Mouse (Mus musculus): Measurements from ENCODE around the gene Fdxacb1. TPM values are rescaled to one million over a fixed set of nuclear protein-coding genes. Genes with fewer than 3 reads are reported as not detected.

Gene Fdxacb1
- polyA plus RNA-seq, 1 experiment from 2014 or later = 11.7 TPM

DNA sequence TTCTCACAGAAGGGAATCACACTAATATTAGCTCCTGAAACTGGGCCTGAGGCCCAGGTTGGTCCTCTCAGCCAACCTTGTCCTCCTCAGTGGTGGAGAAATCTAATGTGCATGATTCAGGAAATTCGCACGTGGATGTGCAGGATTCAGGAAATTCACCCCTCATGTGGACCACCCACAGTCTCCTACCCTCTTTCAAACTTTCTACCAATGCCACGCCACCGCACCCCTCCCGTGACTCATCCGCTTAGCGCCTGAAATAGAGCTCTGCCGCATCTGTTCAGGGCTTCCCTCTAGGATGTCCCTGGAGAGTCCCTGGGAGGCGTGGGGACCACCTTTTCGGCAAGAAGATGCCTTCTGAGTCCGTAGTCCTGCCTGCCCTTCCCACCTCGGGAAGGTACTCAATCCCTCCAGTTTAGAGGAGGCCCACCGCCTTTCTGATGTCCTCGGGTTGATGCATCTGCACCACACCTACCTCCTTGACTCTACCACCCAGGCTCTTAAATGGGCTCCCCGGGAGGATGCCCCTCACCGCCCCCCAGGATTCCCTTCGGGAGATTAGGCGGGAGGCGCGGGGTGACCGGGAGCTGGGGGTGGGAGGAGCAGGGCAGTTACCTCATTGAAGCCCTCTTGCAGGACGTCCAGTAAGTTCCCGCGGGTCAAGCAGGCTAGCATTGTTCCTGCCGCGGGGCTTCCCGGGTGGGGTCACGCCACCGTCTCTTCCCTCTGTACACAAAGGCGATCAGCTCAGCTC, 40.7 kb upstream of the Fdxacb1 start:
- ATAC-seq (ENCODE audit: insufficient read depth, low FRiP score) = no peak

DNA sequence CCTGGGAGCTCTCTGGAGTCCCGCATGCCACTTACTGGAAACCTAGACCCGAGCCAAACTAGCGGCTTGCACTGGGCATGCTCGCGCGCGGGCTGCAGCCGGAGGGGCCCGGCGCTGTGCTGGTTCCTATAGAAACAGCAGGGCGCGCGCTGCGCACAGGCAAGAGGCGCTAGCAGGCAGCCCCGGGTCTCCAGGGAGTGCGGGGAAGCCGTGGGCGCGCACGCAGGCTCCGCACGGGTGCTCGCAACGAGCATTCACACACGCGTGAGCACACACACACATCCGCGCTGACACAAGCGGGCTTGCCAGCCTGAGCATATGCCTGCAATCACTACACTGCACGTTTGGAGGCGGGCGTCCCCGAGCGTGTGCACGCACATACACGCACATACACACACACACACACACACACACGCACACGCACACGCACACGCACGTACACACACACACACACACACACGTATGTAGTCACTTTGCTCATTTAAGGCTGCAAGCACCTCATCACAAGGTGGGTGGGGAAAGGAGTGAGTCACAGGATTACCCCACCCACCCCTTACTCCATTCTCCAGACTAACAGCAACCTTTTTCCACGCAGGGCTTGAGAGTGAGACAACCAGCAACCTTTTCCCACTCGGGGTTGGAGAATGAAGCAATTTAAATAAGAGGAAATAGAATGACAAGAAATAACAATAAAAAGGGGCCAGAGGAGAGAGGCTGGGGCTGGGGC, 39.9 kb upstream of the Fdxacb1 start:
- Histone ChIP-seq H3K9me3 (replicated peaks; ENCODE audit: control insufficient read depth, low read length) (no peaks in the 10 kb centered on the region), H3K27ac (ENCODE audit: low read length) (no peak overlapping the region), H3K27me3 (ENCODE audit: control insufficient read depth, insufficient read depth, low read length) (no peaks in the 10 kb centered on the region), H3K36me3 (ENCODE audit: control insufficient read depth, insufficient read depth, low read length) (no peaks in the 10 kb centered on the region), H3K4me1 (ENCODE audit: control insufficient read depth, insufficient read depth, low read length) (peaks cover 15% of the 10 kb centered on the region), H3K9ac (ENCODE audit: low read length) (peak overlapping the region; percentile 77), H3K4me3 (replicated peaks; ENCODE audit: low read length) (peak overlapping the region; percentile 67), H3K4me2 (ENCODE audit: low read depth, low read length) (peak overlapping the region; percentile 91)
- ATAC-seq (ENCODE audit: insufficient read depth, low FRiP score) = peak; percentile 93
- WGBS = under 1% methylated on average over 45 of the region's 45 CpGs

More for the DNA sequence above, 40.7 kb upstream of the Fdxacb1 start:
- Histone ChIP-seq H3K9me3 (replicated peaks; ENCODE audit: control insufficient read depth, low read length) (no peaks in the 10 kb centered on the region), H3K4me2 (ENCODE audit: low read depth, low read length) (peak overlapping the region; percentile 91), H3K27me3 (ENCODE audit: control insufficient read depth, insufficient read depth, low read length) (no peaks in the 10 kb centered on the region), H3K9ac (ENCODE audit: low read length) (peak overlapping the region; percentile 77), H3K4me3 (replicated peaks; ENCODE audit: low read length) (peak overlapping the region; percentile 67), H3K27ac (ENCODE audit: low read length) (no peak overlapping the region), H3K4me1 (ENCODE audit: control insufficient read depth, insufficient read depth, low read length) (peaks cover 22% of the 10 kb centered on the region), H3K36me3 (ENCODE audit: control insufficient read depth, insufficient read depth, low read length) (no peaks in the 10 kb centered on the region)
- WGBS = 6% methylated on average over 30 of the region's 30 CpGs

DNA sequence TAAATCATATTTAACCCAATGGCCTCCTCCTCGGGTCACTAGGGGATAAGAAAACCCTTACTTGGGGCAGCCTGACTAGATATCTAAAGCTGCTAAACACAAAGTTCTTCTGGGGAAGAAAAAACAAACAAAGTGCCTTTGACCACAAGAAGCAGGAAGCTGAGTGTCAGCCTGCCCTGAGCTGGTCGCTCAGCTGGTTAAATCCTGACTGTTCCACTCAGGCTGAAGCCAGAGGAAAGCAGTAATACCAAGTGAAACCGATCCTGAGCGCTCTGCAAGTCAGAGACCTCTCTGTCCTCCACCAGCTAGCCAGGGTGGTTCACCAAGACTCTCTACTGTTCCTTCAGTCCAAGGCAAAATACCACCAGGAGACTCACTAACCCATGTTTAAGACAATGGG, 38.4 kb upstream of the Fdxacb1 start:
- Histone ChIP-seq H3K9me3 (replicated peaks; ENCODE audit: control insufficient read depth, low read length) (no peaks in the 10 kb centered on the region), H3K27me3 (ENCODE audit: control insufficient read depth, insufficient read depth, low read length) (no peaks in the 10 kb centered on the region), H3K4me1 (ENCODE audit: control insufficient read depth, insufficient read depth, low read length) (peaks cover 10% of the 10 kb centered on the region; the same call in 1 of the 2 replicates), H3K27ac (ENCODE audit: low read length) (no peak overlapping the region), H3K9ac (ENCODE audit: low read length) (no peak overlapping the region), H3K4me3 (replicated peaks; ENCODE audit: low read length) (no peak overlapping the region), H3K36me3 (ENCODE audit: control insufficient read depth, insufficient read depth, low read length) (no peaks in the 10 kb centered on the region), H3K4me2 (ENCODE audit: low read depth, low read length) (no peak overlapping the region)
- WGBS = 39% methylated on average over 4 of the region's 4 CpGs
- no peak for ATAC-seq (ENCODE audit: insufficient read depth, low FRiP score)

DNA sequence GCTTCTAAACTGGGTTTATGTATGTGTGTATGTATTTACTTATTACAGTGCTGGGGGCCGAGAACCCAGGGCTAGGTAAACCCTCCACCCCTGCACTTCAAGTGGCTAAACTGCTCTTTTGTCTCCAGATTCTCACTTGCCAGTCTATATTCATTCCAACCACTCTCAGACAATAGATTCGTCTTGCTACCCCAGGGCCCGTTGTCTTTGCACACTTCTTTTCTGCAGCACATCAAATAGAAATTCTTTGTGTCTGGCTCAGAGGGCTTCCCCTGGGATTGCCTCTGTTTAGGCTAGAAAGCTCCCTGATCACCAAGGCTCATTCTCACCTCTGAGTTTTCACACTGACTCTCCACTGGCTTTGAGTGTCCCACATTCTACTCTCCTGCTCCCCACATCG, 35.5 kb upstream of the Fdxacb1 start:
- H3K4me1 ChIP-seq (ENCODE audit: control insufficient read depth, insufficient read depth, low read length) = peaks cover under 1% of the 10 kb centered on the region; the same call in 1 of the 2 replicates

DNA sequence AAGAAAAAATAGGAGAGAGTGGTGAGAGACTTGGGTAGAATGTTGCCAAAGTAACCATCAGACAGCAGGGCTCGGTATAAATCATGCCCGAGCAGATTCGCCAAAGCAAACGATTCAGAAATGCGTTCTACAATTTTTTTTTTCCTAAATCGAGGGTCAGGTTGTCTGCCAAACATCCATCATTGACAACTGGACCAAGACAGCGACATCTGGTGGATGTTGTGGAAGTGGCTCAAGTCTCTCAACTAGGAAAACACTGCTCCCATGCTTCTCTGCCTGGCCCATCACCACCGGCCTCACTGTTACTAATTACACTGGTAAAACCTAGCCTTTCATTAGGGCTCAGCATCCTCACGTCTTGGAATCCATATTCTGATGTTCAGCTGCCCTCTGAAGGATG, 33.0 kb upstream of the Fdxacb1 start:
- H3K27ac ChIP-seq (ENCODE audit: low read length) = no peak overlapping the region
- no peak overlapping the region for H3K4me2 ChIP-seq (ENCODE audit: low read depth, low read length)
- no peak overlapping the region for H3K9ac ChIP-seq (ENCODE audit: low read length)
- H3K36me3 ChIP-seq (ENCODE audit: control insufficient read depth, insufficient read depth, low read length) = no peaks in the 10 kb centered on the region
- no peaks in the 10 kb centered on the region for H3K27me3 ChIP-seq (ENCODE audit: control insufficient read depth, insufficient read depth, low read length)
- no peak for ATAC-seq (ENCODE audit: insufficient read depth, low FRiP score)
- no peak overlapping the region for H3K4me3 ChIP-seq (replicated peaks; ENCODE audit: low read length)
- H3K4me1 ChIP-seq (ENCODE audit: control insufficient read depth, insufficient read depth, low read length) = peaks cover 6% of the 10 kb centered on the region
- 2% methylated on average over 9 of the region's 9 CpGs for WGBS
- H3K9me3 ChIP-seq (replicated peaks; ENCODE audit: control insufficient read depth, low read length) = no peaks in the 10 kb centered on the region

More for the DNA sequence above, 35.5 kb upstream of the Fdxacb1 start:
- Histone ChIP-seq H3K9ac (ENCODE audit: low read length) (no peak overlapping the region), H3K27me3 (ENCODE audit: control insufficient read depth, insufficient read depth, low read length) (no peaks in the 10 kb centered on the region), H3K36me3 (ENCODE audit: control insufficient read depth, insufficient read depth, low read length) (no peaks in the 10 kb centered on the region), H3K4me2 (ENCODE audit: low read depth, low read length) (no peak overlapping the region), H3K4me3 (replicated peaks; ENCODE audit: low read length) (no peak overlapping the region), H3K9me3 (replicated peaks; ENCODE audit: control insufficient read depth, low read length) (no peaks in the 10 kb centered on the region), H3K27ac (ENCODE audit: low read length) (no peak overlapping the region)
- 25% methylated on average over 4 of the region's 4 CpGs for WGBS
- ATAC-seq (ENCODE audit: insufficient read depth, low FRiP score) = no peak

DNA sequence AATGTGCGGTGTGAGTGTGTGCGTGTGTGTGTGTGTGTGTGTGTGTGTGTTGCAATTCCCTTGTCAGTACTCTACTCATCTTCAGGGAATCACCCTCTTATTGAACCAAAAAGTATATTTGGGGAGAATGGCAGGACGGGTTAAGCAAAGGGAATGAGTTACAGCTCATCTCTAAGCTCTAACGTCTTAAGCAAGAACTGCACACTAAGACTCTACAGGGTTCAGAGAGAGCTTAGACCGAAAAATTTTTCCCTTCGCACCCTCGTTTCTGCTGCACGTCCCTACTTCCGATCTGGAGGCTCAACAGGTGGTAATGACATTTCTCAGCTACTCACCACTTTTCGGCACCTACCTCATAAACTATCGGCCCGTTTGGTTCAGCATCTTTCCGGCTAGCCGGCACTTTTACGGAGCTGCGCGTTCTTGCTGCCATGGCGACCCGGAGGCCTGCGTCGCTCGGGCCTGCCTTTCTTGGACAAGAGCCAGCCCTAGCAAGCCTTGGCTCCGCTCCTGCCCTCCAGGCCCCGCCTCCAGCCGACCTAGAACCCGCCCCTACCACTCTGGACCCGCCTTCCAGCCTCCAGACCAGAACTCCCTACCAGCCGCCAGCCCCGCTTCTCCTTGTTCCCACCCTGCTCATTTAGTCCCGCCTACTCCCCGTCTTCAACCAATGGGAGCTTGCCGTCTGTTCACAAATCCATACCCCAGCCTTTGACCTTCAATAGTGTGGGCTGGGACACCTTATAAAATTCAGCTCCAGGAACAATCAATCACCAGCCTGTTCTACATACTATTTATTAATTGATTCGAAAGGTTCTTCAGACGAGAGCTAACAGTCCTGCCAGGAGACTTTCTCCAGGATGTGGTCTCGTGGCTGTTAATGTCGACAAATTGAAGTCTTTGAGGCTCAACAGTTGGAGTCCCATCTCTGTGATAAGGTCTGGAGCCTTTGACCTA, 28.8 kb upstream of the Fdxacb1 start, which contains the start of gene Dixdc1:
Gene Dixdc1, minus strand, starts transcription at position 604 of the 957 bp plus-strand sequence.
- Histone ChIP-seq H3K4me1 (ENCODE audit: control insufficient read depth, insufficient read depth, low read length) (peaks cover 6% of the 10 kb centered on the region), H3K27ac (ENCODE audit: low read length) (no peak within 1 kb of the TSS), H3K9me3 (replicated peaks; ENCODE audit: control insufficient read depth, low read length) (no peaks in the 10 kb centered on the region), H3K36me3 (ENCODE audit: control insufficient read depth, insufficient read depth, low read length) (no peaks in the 10 kb centered on the region), H3K9ac (ENCODE audit: low read length) (no peak within 1 kb of the TSS), H3K4me2 (ENCODE audit: low read depth, low read length) (peak within 1 kb of the TSS; percentile 62), H3K27me3 (ENCODE audit: control insufficient read depth, insufficient read depth, low read length) (no peaks in the 10 kb centered on the region), H3K4me3 (replicated peaks; ENCODE audit: low read length) (peak within 1 kb of the TSS; percentile 43)
- peak; percentile 99 for ATAC-seq (ENCODE audit: insufficient read depth, low FRiP score)
- 10% methylated on average over 36 of the region's 36 CpGs for WGBS

DNA sequence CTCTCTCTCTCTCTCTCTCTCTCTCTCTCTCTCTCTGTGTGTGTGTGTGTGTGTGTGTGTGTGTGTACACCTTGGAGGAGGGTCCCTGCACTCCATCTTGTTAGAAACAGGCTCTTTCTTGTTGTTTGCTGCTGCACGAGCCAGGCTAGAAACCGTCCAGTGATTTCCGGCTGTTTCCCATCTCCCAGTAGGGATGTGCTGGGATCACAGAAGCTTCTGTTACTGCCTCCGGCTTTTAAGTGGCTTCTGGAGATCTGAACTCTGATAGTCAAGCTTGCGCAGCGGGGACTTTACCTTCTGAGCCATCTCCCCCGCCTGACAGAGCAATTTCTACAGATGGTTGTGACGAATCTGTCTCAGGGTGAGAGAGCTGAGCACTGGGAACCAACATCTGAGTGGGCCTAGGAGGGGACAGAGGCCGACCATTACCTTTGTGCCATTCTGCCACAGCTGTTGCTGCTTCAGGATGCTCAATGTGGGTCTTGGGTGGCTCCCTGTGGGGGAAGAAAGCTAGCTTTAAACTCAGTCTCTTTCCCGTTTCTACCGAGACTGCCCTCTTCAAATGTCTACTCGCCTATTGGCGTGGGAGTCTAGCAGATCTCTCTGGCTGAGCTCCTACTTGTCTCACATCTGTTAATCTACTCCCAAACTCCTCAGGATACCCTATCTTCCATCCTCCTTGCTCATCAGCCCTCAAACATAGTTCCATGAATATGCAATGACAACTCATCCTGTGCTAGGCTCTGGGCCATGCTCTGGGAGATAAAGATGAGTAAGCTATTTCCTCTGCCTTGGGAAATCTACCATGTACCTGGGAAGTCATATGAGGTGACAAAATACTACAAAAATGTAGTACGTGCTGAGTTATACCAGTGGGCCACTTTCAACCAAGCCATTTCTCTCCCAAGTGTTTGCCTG, 26.9 kb upstream of the Fdxacb1 start:
- no peak overlapping the region for H3K4me3 ChIP-seq (replicated peaks; ENCODE audit: low read length)
- 85% methylated on average over 14 of the region's 14 CpGs for WGBS
- H3K27me3 ChIP-seq (ENCODE audit: control insufficient read depth, insufficient read depth, low read length) = no peaks in the 10 kb centered on the region
- H3K9me3 ChIP-seq (replicated peaks; ENCODE audit: control insufficient read depth, low read length) = no peaks in the 10 kb centered on the region
- no peak for ATAC-seq (ENCODE audit: insufficient read depth, low FRiP score)
- no peak overlapping the region for H3K4me2 ChIP-seq (ENCODE audit: low read depth, low read length)
- no peak overlapping the region for H3K9ac ChIP-seq (ENCODE audit: low read length)
- peaks cover 6% of the 10 kb centered on the region for H3K4me1 ChIP-seq (ENCODE audit: control insufficient read depth, insufficient read depth, low read length)
- no peak overlapping the region for H3K27ac ChIP-seq (ENCODE audit: low read length)
- no peaks in the 10 kb centered on the region for H3K36me3 ChIP-seq (ENCODE audit: control insufficient read depth, insufficient read depth, low read length)

DNA sequence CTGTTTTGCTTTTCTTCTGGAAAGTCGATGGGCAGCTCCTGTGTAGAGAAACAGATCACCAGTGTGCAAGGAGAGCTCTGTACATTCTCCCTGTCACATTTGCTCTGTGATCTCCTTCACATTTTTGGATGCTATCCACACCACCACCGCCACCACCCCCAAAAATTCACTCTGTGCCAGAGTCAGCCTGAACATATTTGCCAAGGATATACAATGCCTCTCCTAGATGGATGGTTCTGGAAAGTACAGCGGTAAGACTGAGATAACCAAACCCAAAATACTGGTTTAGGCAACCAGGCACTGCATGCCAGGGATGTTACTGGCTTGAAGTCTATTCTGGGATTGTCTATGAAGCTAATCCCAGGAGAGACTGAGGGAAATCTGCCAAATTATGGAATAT, 25.8 kb upstream of the Fdxacb1 start:
- Histone ChIP-seq H3K9ac (ENCODE audit: low read length) (no peak overlapping the region), H3K27ac (ENCODE audit: low read length) (no peak overlapping the region), H3K4me1 (ENCODE audit: control insufficient read depth, insufficient read depth, low read length) (peaks cover 6% of the 10 kb centered on the region), H3K27me3 (ENCODE audit: control insufficient read depth, insufficient read depth, low read length) (no peaks in the 10 kb centered on the region), H3K36me3 (ENCODE audit: control insufficient read depth, insufficient read depth, low read length) (no peaks in the 10 kb centered on the region), H3K9me3 (replicated peaks; ENCODE audit: control insufficient read depth, low read length) (no peaks in the 10 kb centered on the region), H3K4me2 (ENCODE audit: low read depth, low read length) (no peak overlapping the region), H3K4me3 (replicated peaks; ENCODE audit: low read length) (no peak overlapping the region)
- WGBS = 78% methylated on average over 3 of the region's 3 CpGs
- ATAC-seq (ENCODE audit: insufficient read depth, low FRiP score) = no peak

Measured in stomach, embryonic 16.5 days (tissue).